Mouse (Mus musculus): ENCODE measurements around the gene Hdac4. TPM values are rescaled to one million over a fixed set of nuclear protein-coding genes. Genes with fewer than 3 reads are reported as not detected.

Hdac4 gene
- total RNA-seq, 2 experiments from 2014 or later, result 12.4 to 23.8 TPM

DNA sequence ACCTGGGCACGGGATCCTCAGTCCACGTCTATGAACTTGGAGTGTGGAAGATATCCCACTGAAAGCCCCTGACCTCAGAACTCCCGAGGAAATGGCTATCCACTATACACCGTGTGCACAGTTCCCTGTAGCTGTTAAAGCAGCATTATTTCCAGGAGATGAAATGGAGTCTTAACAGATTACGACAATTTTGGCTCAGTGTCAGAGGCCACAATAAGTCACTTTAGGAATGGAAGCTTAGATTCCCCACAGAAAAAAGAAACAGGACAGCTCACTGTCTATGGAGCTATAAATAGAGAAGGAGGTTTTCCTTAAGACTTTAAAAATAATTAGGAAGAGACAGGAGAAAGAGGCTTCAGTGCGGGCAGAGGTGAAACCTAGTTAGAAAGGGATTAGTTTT, 120.2 kb downstream of the Hdac4 start:
- ATAC-seq (replicated peaks; ENCODE audit: low FRiP score, low TSS enrichment, poor library complexity, severe bottlenecking), result no peak

DNA sequence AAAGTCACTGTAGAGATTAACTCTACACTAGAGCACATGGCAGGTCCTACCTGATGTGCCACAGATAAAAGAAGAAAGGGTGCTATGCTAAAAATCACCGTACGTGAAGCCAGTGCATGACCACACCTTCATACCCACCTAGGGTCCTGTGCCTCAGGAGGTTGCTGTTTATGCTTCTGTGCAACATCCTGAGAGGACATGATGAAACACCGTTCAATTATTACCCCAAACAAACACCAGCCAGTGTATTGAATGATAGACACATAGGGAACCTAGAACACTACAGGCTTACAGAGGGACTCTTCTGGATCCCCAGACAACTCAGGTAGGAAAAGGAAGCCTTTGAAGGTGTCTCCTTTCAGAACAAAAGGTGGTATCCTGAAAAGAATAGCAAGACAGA, 120.8 kb downstream of the Hdac4 start:
- ATAC-seq (replicated peaks; ENCODE audit: low FRiP score, low TSS enrichment, poor library complexity, severe bottlenecking), result no peak

DNA sequence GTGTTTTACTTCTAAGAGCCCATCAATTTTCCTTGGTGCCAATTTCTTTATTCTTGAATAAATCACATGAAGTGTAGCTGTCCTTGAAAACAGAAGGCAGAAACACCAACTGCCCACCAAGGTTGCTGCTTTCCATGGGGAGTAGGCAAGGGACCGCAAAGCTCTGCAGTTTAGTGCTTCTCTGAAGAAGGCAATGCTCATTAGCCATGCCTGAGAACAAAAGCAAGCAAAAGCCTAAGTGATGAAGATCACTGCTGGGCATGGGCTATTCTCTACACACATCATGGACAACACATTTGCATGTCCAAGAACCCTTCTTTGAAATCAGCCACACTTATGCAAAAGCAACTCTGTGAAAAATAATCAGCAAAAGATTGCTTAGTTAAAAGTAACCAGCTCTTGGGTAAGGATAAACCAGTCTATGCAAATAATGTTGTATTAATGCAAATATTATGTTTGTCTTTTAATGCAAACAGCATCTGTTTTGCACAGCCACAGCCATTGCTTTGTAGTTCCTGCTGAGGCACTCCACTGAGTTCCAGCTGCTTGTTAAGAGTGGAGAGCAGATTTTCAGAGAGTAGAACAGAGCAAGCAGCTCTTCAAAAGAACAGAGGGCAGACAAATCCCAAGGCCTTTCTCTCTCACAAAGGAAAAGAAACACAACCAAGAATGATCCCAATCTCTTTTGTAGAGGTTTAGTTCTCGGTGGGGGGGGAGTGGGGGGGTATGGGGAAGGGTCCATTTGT, 125.4 kb downstream of the Hdac4 start:
- no peak for ATAC-seq (replicated peaks; ENCODE audit: low FRiP score, low TSS enrichment, poor library complexity, severe bottlenecking)

GRCm38 (mm10) chr1:92069464-92069863, 126.0 kb downstream of the Hdac4 start:
- no peak for ATAC-seq (replicated peaks; ENCODE audit: low FRiP score, low TSS enrichment, poor library complexity, severe bottlenecking)

DNA sequence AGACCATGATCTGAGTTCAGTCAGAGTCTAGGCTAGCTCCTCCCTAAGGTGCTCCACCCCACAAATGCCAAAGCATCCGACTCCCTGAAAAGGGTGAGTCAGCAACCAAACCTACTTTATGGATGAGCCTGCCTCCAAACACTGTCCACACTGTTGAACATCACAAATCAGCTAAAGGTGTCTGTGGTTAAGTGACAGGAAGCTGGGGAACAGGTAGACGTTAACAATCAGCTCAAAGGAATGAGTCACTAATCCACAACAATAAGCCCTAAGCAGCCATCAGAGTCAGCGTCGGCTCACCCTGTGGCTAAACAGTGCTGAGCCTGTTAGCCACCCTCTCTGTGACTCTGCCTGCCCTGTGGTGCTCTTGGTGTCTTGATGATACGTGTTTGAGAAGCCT, 131.2 kb downstream of the Hdac4 start:
- ATAC-seq (replicated peaks; ENCODE audit: low FRiP score, low TSS enrichment, poor library complexity, severe bottlenecking), result no peak

- ATAC-seq (replicated peaks; ENCODE audit: low FRiP score, low TSS enrichment, poor library complexity, severe bottlenecking), result no peak
These were observed 132.2 kb downstream of the Hdac4 start for GRCm38 (mm10) chr1:92063271-92063670.

GRCm38 (mm10) chr1:92061198-92062073, 134.1 kb downstream of the Hdac4 start:
- ATAC-seq (replicated peaks; ENCODE audit: low FRiP score, low TSS enrichment, poor library complexity, severe bottlenecking), result no peak

DNA sequence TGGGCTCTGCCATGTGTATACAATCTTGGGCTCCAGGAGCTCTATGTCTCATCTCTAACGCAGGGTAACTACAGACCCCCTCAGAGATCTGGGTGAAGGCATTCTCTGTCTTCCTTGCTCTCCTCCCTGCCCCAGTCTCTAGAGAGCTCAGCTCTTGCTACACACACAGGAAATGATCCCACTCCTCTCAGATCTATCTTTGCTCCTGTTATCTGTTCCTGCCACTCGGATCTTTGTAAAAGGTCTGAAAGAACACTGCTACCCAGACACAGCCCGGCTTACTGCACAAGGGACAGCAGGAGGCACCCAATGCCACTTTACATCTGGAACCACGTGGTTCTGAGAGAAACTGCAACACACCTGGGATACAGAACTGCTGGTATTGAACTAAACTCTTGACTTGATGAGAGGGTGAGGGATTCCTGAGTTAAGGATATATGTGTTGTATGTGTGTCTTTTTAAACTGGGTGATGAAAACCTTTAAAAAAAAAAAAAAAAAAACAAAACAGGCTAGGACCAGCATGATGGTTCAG, 134.9 kb downstream of the Hdac4 start:
- no peak for ATAC-seq (replicated peaks; ENCODE audit: low FRiP score, low TSS enrichment, poor library complexity, severe bottlenecking)

- no peak for ATAC-seq (replicated peaks; ENCODE audit: low FRiP score, low TSS enrichment, poor library complexity, severe bottlenecking)
These were observed 135.9 kb downstream of the Hdac4 start for GRCm38 (mm10) chr1:92059571-92059970.

DNA sequence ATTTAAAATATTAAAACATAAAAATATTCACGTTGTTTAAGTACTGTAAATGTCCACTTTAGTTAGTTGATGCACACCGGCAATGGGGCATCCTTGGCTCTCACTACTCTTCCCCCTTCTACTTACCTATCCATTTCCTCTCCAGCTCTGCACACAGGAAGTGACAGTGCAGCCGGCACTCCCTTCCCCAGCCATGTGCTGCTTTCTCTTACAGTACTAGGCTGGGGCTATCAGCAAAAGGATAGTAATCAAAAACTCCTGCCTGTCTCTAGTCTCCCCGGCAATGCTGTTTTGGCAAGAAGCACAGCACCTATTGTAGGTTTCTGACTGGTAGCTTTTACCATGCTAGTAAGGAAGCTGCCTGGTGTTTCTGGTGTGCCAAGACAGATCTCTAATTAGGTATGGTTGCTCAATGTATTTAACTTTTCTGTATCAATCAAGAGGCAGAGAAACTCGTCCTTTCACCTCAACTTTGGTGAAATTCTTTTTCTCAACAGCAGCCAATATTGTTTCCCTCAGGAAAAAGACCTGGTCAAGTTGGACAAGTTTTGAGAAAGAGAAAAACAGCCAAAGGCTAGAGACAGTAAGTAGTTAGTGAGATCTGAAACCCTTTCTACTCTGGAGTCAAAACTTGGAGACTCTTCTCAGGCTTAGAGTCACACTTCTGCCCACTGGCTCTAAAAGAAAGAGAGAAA, 136.6 kb downstream of the Hdac4 start:
- ATAC-seq (replicated peaks; ENCODE audit: low FRiP score, low TSS enrichment, poor library complexity, severe bottlenecking), result no peak

DNA sequence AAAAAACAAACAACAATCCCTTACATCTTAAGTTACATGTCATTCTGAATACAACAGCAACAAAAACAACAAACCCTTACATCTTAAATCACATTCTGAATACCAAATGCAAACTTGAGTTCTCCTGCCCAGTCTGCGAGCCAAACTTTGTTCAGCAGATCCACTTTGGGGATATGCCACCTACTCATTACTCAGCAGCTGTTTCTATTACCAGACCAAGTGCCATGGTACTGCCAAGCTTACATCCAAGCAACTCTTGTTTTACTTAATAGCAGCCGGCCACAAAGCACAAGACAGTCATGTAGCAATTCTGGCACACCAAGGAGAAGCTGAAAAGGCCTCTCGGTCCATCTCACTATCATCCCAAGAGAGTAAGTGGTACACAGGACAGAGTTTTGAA, 138.4 kb downstream of the Hdac4 start:
- no peak for ATAC-seq (replicated peaks; ENCODE audit: low FRiP score, low TSS enrichment, poor library complexity, severe bottlenecking)

DNA sequence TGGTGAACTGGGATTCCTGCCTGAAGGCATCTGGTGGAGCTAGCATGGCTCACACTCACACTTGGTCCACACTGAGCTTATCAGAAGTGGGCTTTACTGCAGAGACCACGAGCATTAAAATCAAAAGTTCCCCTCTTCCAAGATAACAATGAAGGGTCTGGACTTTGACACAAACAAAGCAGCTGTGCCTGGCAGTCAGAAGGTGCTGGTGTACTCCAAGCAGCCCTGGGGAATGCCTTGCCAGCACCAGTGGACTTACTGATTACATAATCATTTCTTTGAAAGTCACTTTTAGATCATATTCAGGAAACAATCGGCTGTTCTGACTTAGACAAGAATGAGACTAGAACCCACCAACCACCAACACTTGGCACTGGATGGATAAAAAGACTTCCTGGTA, 140.3 kb downstream of the Hdac4 start:
- no peak for ATAC-seq (replicated peaks; ENCODE audit: low FRiP score, low TSS enrichment, poor library complexity, severe bottlenecking)

- no peak for ATAC-seq (replicated peaks; ENCODE audit: low FRiP score, low TSS enrichment, poor library complexity, severe bottlenecking)
These were observed 143.3 kb downstream of the Hdac4 start for GRCm38 (mm10) chr1:92052190-92052589.

GRCm38 (mm10) chr1:92051489-92052062, 143.9 kb downstream of the Hdac4 start:
- ATAC-seq (replicated peaks; ENCODE audit: low FRiP score, low TSS enrichment, poor library complexity, severe bottlenecking), result no peak

- ATAC-seq (replicated peaks; ENCODE audit: low FRiP score, low TSS enrichment, poor library complexity, severe bottlenecking), result no peak
These were observed 144.5 kb downstream of the Hdac4 start for GRCm38 (mm10) chr1:92050992-92051391.

GRCm38 (mm10) chr1:92050566-92050965, 144.9 kb downstream of the Hdac4 start:
- no peak for ATAC-seq (replicated peaks; ENCODE audit: low FRiP score, low TSS enrichment, poor library complexity, severe bottlenecking)

GRCm38 (mm10) chr1:92048415-92049354, 146.8 kb downstream of the Hdac4 start:
- no peak for ATAC-seq (replicated peaks; ENCODE audit: low FRiP score, low TSS enrichment, poor library complexity, severe bottlenecking)

GRCm38 (mm10) chr1:92045671-92046070, 149.8 kb downstream of the Hdac4 start:
- no peak for ATAC-seq (replicated peaks; ENCODE audit: low FRiP score, low TSS enrichment, poor library complexity, severe bottlenecking)

GRCm38 (mm10) chr1:92044868-92045267, 150.6 kb downstream of the Hdac4 start:
- no peak for ATAC-seq (replicated peaks; ENCODE audit: low FRiP score, low TSS enrichment, poor library complexity, severe bottlenecking)
